Mouse (Mus musculus): ENCODE measurements around the gene Tubgcp2.

Gene Tubgcp2

GRCm38 (mm10) chr7:140045546-140045945 lies 9.1 kb upstream of the Tubgcp2 start:
- DNase-seq = no peak

DNA sequence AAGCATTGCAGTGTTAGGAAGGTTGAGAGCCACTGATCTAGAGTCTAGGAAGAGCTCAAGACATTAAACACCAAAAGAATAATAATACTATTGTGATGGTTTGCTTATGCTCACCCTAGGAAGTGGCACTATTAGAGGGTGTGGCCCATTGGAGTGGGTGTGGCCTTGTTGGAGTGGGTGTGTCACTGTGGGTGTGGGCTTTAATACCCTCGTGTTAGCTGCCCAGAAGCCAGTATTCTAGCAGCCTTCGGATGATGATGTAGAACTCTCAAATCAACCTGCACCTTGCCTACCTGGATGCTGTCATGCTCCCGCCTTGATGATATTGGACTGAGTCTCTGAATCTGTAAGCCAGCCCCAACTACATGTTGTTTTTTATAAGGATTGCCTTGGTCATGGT lies 6.3 kb upstream of the Tubgcp2 start:
- no peak for DNase-seq

DNA sequence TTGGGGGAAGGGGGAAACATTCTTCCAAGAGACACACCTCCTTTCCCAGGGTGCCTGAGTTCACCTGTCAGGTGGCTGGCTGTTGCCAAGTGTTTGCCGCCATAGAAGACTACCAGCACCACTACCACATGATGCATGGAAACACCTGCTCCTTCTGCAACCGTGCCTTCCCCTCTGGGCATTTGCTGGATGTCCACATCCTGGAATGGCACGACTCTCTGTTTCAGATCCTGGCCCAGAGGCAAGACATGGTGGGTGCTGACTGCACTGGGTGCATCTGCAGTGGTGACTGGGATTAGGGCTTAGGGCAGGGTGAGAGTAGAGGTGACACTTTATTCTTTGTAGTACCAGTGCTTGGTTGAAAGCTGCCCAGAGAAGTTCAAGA lies 694 bp upstream of the Tubgcp2 start:
- no peak for DNase-seq

- DNase-seq = no peak
These were observed 1.0 kb downstream of the Tubgcp2 start for GRCm38 (mm10) chr7:140035456-140035855.

- DNase-seq = no peak
These were observed 3.1 kb downstream of the Tubgcp2 start for GRCm38 (mm10) chr7:140033386-140033785.

DNA sequence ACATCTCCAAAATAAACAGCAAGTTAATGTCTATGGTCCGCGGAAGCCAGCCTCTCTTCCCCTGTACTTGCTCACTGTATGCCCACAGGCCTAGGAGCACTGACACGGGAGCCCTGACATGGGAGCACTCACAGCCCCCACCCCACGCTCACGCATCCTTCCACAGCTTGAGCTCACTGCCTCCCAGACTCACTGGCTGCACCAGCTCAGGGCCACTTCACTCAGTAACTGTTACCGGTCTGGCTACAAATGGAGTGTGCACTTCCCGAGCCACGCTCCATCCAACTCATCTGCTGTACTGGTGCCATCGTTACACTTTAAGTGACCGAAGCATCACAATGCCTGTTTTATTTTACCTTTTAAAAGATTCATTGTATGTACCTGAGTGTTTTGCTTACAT lies 4.1 kb downstream of the Tubgcp2 start:
- no peak for DNase-seq

GRCm38 (mm10) chr7:140031771-140032170 lies 4.7 kb downstream of the Tubgcp2 start:
- no peak for DNase-seq

DNA sequence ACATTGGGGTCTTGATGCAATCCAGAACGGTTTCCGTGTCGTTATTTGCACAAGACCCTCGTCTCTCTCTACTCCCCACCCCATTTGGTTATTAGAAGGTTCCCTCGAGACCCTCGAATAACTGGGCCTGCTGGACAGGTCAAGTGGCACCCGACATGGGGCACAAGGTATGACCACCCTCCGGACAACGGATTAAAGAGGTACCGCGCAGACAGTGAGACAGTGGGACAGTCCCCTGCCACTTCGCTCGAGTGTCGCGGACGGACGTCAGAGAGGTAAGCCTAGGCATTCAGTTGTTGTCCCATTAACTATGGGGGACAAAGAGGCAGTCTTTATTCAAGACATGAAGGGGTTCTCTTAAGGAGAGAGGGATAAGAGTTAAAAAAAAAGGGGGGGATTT lies 25.1 kb downstream of the Tubgcp2 start:
- no peak for DNase-seq

- no peak for DNase-seq
These were observed 28.7 kb downstream of the Tubgcp2 start for GRCm38 (mm10) chr7:140007781-140008180.

DNA sequence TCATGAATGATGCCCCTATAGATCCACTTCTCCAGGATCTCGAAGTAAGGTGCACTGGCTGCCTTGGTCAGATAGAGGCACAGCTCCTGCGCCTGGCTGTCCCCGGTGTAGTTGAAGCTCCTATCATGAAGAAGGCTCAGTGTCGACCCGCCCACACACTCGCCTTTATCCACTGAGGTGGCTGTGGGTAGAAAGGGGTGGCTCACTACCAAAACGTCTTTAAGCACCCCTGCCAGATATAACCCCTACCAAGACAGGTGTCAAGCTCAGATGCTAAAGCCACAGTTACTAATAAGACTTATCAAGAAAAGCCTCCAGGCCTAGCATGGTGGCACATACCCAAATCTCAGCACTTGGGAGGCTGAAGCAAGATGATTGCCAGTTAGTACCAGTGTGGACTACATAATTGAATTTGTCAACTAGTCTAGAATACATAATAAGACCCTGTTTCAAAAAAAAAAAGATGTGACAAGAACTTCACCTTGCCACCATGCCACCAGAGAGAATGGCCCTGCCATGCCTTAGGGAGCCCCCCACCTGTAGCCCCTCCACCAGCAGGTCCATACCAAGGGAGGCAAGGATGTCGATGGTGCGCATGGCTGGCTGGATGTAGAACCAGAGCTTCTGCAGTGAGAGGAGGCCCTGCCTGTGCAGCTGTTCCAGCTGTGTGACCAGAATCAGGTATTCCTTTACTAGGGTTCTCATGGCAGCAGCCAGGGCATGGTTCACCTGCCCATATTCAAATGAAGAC lies 29.4 kb downstream of the Tubgcp2 start:
- DNase-seq = no peak

DNA sequence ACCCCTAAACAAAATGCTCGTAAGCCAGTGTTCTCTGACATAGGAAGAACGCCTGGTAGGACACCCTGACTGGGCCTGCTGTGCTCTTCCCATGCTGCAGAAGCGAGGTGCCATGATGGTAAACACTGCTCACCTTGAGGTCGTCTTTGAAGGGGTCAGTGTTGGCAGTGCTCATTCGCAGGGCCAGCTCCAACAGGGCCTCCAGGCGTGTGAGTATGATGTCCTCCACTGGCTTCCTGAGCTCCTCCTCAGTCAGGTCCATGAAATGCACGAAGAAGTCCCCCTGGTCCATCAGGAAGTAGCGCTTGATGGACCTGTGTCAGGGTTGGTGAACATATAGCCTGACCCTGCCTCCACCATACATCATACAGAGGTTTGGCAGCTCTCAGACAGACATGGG lies 31.8 kb downstream of the Tubgcp2 start:
- DNase-seq = no peak

- DNase-seq = no peak
These were observed 35.3 kb downstream of the Tubgcp2 start for GRCm38 (mm10) chr7:140001086-140001740.

DNA sequence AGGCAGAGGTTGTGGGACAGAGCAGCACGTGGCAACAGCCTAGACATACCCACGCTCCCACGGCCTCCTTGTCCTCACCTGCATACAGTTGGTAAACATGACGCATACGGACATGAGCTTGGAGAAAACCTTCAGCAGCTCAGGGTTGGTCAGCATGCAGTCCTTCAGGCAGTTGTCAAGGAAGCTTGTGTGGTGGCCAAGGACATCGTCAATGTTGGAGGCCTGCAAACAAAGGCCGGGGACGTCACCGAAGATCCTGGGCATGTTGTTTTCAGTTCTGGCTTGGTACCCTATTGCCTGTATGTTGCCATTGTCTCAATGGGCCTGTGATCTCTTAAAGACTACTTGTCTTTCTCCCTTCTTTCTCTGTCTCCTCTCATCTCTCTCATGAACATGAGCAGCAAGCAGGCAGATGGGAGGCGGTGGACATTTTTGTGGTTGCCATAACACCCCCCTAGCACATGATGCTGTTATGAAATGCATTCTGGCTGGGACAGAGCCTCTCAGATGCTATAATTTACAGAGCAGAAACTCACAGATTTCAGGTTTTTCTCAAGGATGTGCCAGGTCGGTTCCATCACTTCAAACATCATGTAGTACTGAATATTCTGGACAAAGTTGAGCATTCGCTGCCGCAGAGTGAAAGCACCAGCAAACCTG lies 37.6 kb downstream of the Tubgcp2 start:
- no peak for DNase-seq

DNA sequence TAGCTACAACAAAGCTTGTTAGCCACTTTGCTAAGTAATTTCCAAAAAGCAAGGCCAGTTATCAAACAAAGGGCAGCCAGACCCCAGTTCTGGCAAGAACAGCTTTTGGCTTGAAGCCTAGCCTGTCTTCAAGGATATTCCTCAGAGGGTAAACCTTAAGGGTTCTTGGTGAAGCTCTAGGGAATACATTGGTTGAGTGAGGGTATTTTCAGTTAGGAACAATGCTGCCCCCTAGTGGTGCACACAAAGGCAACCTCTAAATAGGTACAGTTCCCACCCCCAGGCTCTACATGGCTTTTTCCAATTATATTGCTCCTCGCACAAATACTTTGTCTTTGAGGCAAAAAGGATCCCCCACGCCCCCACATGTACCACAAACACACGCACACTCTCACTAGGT lies 41.8 kb downstream of the Tubgcp2 start:
- peak in 1 of 2 experiments; percentile 33 for DNase-seq

DNA sequence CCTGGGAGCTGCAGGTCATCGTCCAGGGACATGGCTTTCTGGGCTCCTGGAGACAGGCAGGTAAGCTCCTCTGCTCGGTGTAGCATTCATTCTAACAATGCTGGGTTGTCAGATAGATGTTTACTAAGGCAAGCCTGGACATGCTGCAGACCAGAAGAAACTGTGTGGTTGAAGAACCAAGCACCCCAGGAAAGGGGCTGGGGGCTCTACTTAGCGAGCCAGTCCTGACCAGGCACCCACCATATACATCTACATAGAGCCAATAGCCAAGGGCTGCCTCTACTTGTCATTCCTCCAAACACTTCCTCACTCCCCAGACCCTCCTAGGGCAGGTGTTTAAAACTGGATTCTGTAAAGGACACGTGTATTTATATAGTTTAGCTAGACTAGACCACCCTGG lies 42.3 kb downstream of the Tubgcp2 start:
- DNase-seq = no peak

GRCm38 (mm10) chr7:139993532-139993931 lies 42.9 kb downstream of the Tubgcp2 start:
- DNase-seq = no peak

GRCm38 (mm10) chr7:139992406-139992805 lies 44.1 kb downstream of the Tubgcp2 start, which contains the start of gene Adam8:
Gene Adam8, minus strand, starts transcription at chr7:139992562.
- DNase-seq = no peak

- DNase-seq = no peak
These were observed 45.5 kb downstream of the Tubgcp2 start for GRCm38 (mm10) chr7:139990864-139991394.

- no peak for DNase-seq
These were observed 48.2 kb downstream of the Tubgcp2 start for GRCm38 (mm10) chr7:139988272-139988671.

GRCm38 (mm10) chr7:139984505-139984904 lies 52.0 kb downstream of the Tubgcp2 start:
- no peak for DNase-seq

GRCm38 (mm10) chr7:139982058-139982457 lies 54.4 kb downstream of the Tubgcp2 start:
- no peak for DNase-seq

DNA sequence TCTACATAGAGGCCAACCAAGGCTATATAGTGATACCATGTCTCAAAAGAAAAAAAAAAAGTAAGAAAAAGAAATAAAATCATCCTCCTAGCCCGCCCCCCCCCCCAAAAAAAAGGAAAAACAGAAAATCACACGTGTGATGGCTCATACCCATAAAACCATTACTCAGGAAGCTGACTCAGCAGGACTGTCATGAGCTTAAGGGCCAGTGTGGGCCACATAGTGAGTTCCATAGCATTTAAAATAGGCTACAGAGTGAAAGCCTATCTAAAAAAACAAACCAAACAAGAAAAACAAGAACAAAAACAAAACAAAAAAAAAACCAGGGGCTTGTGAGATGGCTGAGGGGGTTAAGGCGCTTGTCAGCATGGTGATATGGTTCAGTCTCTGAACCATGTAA lies 55.7 kb downstream of the Tubgcp2 start:
- no peak for DNase-seq

GRCm38 (mm10) chr7:139979011-139979719 lies 57.3 kb downstream of the Tubgcp2 start:
- DNase-seq = no peak

Measured in thymus, postnatal 36 days (tissue).